In genomic region chr14:105483352-105484083, GRCm38 (mm10) we compare ENCODE assay signal across 9 mouse cellular contexts.
DNase-seq lines count a peak whose midpoint lies in the region; ATAC-seq lines count a peak whose summit lies in the region.
"Had no signal": no experiment of that assay in that cellular context is flagged by ENCODE, and none has a peak within 500 bp of the region (broad histone marks: within the 10 kb centered on the region; RNA-seq: fewer than 3 reads in every experiment).

No protein-coding gene starts in this region.

- DNase-seq in left cerebral cortex, postnatal 10 days (ENCODE audit: extremely low spot score in 1 of 2, low spot score in 2 of 2), result peak; percentile 64 to 69
- DNase-seq in left cerebral cortex, postnatal 36 days (ENCODE audit: low spot score in 2 of 2), result no peak
- DNase-seq in embryo, embryonic 10.5 days (ENCODE audit: low spot score), result peak; percentile 90
- DNase-seq in heart, embryonic 10.5 days (ENCODE audit: low spot score), result peak; percentile 94
- DNase-seq in kidney, adult 9 months, result peak; percentile 24
- peak; percentile 27 for DNase-seq in urinary bladder, adult 2 months (ENCODE audit: low spot score)

- H3K27ac ChIP-seq in heart, embryonic 10.5 days, result peak overlapping the region; percentile 84
- no peak overlapping the region for H3K27ac ChIP-seq in liver, embryonic 12.5 days
- peak overlapping the region; percentile 68 for H3K27ac ChIP-seq in midbrain, embryonic 16.5 days (ENCODE audit: low read length)

- WGBS in heart, embryonic 10.5 days, result 11% methylated on average over 21 of the region's 21 CpGs
- WGBS in liver, embryonic 12.5 days (ENCODE audit: insufficient replicate concordance), result 19% methylated on average over 21 of the region's 21 CpGs
- WGBS in midbrain, embryonic 16.5 days, result 6% methylated on average over 21 of the region's 21 CpGs

- H3K27me3 ChIP-seq in heart, embryonic 10.5 days (ENCODE audit: insufficient read depth, poor library complexity, severe bottlenecking), result no peaks in the 10 kb centered on the region
- H3K27me3 ChIP-seq in liver, embryonic 12.5 days (replicated peaks), result peaks cover 3% of the 10 kb centered on the region; the same call in 1 of the 2 replicates
- no peaks in the 10 kb centered on the region; the same call in 1 of the 2 replicates for H3K27me3 ChIP-seq in midbrain, embryonic 16.5 days (ENCODE audit: control insufficient read depth, insufficient read depth, low read depth, low read length)
- H3K27me3 ChIP-seq: Patski had no signal

- H3K4me1 ChIP-seq in heart, embryonic 10.5 days, result peaks cover 26% of the 10 kb centered on the region
- 0 out of 2 replicates have a peak, but pooled peaks cover 5% of the 10 kb centered on the region for H3K4me1 ChIP-seq in liver, embryonic 12.5 days
- peaks cover 15% of the 10 kb centered on the region for H3K4me1 ChIP-seq in midbrain, embryonic 16.5 days (ENCODE audit: control insufficient read depth, insufficient read depth, low read length)

- peak overlapping the region; percentile 50 for H3K4me2 ChIP-seq in liver, embryonic 12.5 days
- peak overlapping the region; percentile 52 for H3K4me2 ChIP-seq in midbrain, embryonic 16.5 days (ENCODE audit: low read length)

- H3K4me3 ChIP-seq in heart, embryonic 10.5 days, result peak overlapping the region; percentile 52
- H3K4me3 ChIP-seq in liver, embryonic 12.5 days, result peak overlapping the region; percentile 28
- peak overlapping the region; percentile 28 for H3K4me3 ChIP-seq in midbrain, embryonic 16.5 days (ENCODE audit: low read depth, low read length)

- intact Hi-C loops in left cerebral cortex, postnatal 10 days (cut with DNase I), result loop anchor here (5.0 kb wide), 1 partner anchor 414 kb away; the partner anchor contains the start of gene Spry2
- intact Hi-C loops in left cerebral cortex, postnatal 36 days (cut with DNase I), result loop anchor here (5.0 kb wide), 2 partner anchors 239 to 414 kb away; partner anchors contain the start of gene Spry2

- no peaks in the 10 kb centered on the region for H3K9me3 ChIP-seq in heart, embryonic 10.5 days
- no peaks in the 10 kb centered on the region for H3K9me3 ChIP-seq in liver, embryonic 12.5 days (replicated peaks)
- no peaks in the 10 kb centered on the region for H3K9me3 ChIP-seq in midbrain, embryonic 16.5 days (replicated peaks; ENCODE audit: control insufficient read depth, low read length, poor library complexity, severe bottlenecking)

- no peaks in the 10 kb centered on the region for H3K36me3 ChIP-seq in heart, embryonic 10.5 days
- no peaks in the 10 kb centered on the region for H3K36me3 ChIP-seq in liver, embryonic 12.5 days
- H3K36me3 ChIP-seq in midbrain, embryonic 16.5 days (ENCODE audit: control insufficient read depth, insufficient read depth, low read length), result no peaks in the 10 kb centered on the region

- no peak overlapping the region for H3K9ac ChIP-seq in liver, embryonic 12.5 days
- H3K9ac ChIP-seq in midbrain, embryonic 16.5 days (ENCODE audit: low read depth, low read length), result peak overlapping the region; percentile 51

- no peak for ATAC-seq in liver, embryonic 12.5 days
- ATAC-seq in midbrain, embryonic 16.5 days, result peak; percentile 93
- ATAC-seq: Patski had no signal

Comparison
In these comparisons a context has a peak if more than half of its experiments do, and no peak if none do; other contexts are left out.
1. DNase-seq: peak in left cerebral cortex, postnatal 10 days (2 of 2), embryo, embryonic 10.5 days (single experiment), heart, embryonic 10.5 days (single experiment), kidney, adult 9 months (single experiment) and urinary bladder, adult 2 months (single experiment); none in left cerebral cortex, postnatal 36 days (0 of 2).
2. Peak in every context shown above with its lines, with median percentiles within 50 percentile points of each other: H3K4me3 ChIP-seq.